Mouse (Mus musculus) heart, postnatal 36 days (tissue): ENCODE measurements around the gene Khnyn. TPM values are rescaled to one million over a fixed set of nuclear protein-coding genes. Genes with fewer than 3 reads are reported as not detected.

Experiments
- DNase-seq, 2 experiments: peaks; one replicate each; pipeline ENCODE4 v3.0.0; 2021 to 2022
- intact Hi-C: fragments of 180-260 bp; cut with DNase I; formaldehyde crosslinking; loops from one replicate; pipeline ENCODE4 v1.15.1; 2025
- total RNA-seq, 2 experiments: library from RNA; stranded (reverse); gene quantifications; 2 replicates each; pipeline ENCODE4 v1.2.3; 2021

The Khnyn gene
- total RNA-seq = 10 to 100 TPM; 13.0 to 14.7 TPM

DNA sequence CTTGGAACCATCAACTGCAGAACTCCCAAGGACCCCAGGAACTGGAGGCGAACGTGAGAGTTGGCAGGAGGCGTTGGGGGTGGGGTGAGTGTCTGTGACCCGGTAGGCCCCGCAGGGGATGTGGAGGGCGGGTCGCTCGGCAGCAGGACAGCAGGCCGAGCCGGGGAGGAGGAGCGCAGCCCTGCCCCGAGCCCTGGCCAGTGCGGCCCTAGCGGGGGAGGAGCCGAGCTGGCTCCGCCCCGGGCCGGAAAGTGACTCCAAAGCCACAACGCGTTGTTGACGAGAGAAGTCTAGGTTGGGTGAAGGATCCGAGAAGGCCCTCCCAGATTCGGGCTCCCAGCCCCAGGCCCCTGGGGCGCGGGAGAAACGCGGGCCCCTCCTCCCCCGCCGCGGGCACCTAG is at the start of gene Khnyn:
Gene Khnyn, plus strand, starts transcription at position 235 of the 401 bp plus-strand sequence.
- intact Hi-C loops = loop anchor here (2.0 kb wide), 2 partner anchors 14 to 30 kb away; partner anchors contain the start of gene Nynrin

DNA sequence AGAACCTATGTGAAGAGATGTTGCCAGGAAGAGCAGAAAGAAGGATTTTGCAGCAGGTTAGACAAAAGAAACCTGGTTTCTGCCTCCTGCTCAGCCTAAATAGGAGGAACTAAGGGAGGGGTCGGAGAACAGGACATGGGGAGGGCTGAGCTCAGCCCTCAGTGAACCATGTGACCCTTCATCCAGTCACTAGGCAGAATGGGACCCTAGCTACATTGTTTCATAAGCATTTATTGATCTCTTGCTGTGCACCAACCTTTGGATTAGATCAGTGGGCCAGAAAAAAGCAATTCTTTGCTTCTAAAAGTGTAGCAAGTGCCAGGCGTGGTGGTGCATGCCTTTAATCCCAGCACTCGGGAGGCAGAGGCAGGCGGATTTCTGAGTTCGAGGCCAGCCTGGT is 46.4 kb upstream of the Khnyn start:
- DNase-seq = no peak
- intact Hi-C loops = no loop called here

More for the DNA sequence above, at the start of gene Khnyn:
- peak; percentile 90 to 93 for DNase-seq

DNA sequence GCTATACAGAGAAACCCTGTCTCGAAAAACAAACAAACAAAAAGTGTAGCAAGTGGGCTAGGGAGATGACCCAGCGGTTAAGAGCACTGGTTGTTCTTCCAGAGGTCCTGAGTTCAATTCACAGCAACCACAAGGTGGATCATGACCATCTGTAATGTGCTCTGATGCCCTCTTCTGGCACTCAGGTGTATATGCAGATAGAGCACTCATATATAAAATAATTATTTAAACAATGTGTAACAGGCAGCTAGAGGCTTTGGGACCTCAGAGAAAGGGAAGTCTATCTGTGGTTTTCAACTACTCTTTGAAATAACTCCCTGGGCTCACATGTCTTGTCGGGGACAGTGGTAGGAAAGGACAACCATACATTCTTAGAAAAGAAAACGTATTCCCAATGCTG is 46.0 kb upstream of the Khnyn start:
- intact Hi-C loops = no loop called here
- DNase-seq = no peak

- intact Hi-C loops = no loop called here
- DNase-seq = no peak
Measured at GRCm38 (mm10) chr14:55840853-55841366, 43.8 kb upstream of the Khnyn start.

DNA sequence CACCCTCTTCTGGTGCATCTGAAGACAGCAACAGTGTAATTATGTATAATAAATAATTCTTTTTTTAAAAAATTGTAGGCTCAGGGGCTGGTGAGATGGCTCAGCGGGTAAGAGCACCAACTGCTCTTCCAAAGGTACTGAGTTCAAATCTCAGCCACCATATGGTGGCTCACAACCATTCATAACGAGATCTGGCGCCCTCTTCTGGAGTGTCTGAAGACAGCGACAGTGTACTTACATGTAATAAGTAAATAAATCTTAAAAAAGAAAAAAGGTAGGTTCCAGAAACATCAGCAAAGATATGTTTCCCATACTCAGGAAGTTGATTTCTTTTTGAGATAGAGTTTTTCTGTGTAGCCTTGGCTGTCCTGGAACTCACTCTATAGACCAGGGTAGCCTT is 42.0 kb upstream of the Khnyn start:
- peak in 1 of 2 experiments; percentile 43 for DNase-seq
- intact Hi-C loops = no loop called here

- no peak for DNase-seq
- intact Hi-C loops = no loop called here
Measured at GRCm38 (mm10) chr14:55845506-55846294, 39.0 kb upstream of the Khnyn start.

DNA sequence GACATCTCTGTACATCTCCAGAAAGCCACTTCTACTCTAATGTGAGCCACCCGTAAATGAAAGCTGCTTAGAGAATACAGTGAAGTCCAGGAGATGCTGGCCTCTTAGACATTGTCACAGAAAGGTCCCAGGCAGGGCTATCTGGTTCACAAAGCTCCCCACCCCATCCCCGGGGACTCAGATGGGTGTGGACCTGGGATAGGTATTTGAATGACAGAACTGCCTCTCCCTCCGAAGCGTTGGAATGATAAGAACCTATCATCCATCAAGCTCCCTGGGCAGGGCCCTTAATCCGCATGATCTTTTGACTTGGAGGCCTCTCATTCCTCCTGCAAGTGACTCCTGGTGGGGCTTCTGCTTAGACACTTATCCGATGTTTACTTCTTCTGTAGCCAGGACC is 33.9 kb upstream of the Khnyn start:
- intact Hi-C loops = no loop called here
- DNase-seq = no peak

DNA sequence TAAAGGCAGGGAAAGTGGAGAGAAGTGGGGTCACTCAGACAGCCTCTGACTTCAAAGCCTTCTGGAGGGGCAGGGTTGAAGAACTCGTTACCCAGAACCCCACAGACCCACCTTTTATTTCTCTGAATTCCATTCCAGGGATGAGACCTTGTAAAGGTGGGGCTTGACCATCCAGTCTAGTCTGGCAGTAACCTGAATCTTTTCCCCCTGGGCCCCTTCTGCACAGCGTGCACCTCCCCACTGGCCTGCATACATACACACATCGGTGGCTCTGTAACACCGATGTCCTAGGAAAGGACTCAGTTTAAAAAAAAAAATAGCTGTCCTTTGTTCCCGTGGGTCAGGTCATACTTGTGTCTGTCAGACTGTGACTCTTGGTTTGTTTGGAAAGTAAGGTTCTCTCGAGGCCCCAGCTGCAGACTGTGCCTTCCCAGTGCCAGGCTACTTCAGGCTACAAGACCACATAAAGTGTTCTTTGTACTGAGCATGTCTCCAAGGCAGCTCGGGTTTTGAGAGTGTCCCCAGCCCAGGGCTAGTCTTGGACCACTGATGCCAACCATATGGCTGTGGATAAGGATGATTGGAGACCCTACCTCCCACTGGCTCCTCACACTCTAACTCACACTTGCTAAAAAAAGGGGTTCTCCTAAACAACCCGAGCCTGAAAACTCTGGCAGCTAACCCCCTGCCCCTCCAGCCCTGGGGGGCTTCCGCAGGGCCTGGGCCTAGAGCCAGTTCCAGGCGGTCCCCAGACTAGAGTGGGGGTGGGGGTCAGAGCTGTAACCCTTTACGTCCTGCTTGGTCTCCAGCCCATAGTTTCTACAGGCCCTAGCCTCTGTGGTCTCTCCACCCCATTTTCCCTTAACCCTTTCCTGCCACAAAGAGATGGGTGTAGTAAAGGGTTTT is 31.8 kb upstream of the Khnyn start:
- intact Hi-C loops = no loop called here
- no peak for DNase-seq

- intact Hi-C loops = loop anchor here (2.0 kb wide), 1 partner anchor 31 kb away; the partner anchor contains the start of genes Cbln3 and Khnyn
- DNase-seq = peak; percentile 69 to 76
Measured at GRCm38 (mm10) chr14:55853621-55854285, 31.0 kb upstream of the Khnyn start, which contains the start of gene Nynrin. Gene Nynrin, plus strand, starts transcription at chr14:55854010.

DNA sequence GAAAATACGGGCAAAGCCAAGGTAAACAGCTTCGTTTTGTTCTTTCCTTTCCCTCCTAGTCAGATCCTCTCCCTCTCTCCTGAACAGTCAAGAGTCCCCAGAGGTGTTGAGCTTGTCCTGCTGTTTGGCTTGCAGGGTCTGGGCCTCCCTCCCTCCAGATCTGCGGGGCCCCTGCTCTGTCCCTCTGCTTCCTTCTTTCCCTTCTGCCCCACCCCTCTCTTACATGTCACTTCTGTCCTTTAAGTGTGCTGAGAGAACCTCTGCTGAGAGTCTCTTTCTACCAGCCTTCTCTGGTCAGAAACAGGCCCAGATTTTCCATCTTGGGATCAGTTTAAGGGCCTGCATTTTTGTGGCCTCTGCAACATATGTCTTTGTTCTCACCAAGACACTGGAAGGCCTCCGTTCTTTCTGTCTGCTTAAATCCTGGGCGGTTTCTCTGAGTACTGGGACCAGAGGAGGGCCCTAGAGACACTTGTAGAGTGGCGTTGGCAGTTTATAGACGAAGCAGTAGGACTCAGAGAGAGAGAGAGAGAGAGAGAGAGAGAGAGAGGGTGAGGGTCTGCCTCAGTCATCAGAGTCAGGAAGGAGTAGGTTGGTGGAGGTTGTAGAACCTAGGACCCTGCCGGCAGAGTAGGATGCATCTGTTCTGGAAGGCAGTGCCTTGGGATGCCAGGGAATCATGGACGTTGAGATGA is 30.2 kb upstream of the Khnyn start:
- peak in 1 of 2 experiments; percentile 28 for DNase-seq
- intact Hi-C loops = loop anchor here (2.0 kb wide), 1 partner anchor 30 kb away; the partner anchor contains the start of genes Cbln3 and Khnyn

DNA sequence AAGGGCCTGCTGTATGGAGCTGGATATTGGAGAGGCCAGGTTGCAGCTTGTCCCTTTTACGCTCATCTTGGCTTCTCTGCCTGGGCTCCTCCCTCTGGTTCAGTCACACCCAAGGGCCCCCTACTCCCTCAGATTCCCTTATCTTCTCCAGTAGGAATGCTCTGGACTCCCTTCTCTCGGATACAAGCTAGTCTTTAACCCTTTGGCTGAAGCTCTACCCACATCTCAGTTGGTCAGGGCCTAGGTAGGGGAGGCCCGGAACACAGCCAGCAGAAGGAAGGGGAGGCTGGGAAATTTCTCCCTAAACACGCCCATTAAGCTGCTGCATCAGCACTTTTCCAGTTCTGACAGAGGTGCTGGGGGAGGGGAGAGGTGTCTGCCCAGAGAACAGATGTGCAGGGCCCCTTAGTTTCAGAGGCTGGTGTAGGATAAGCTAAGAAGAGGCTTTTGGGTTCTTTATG is 29.6 kb upstream of the Khnyn start:
- intact Hi-C loops = loop anchor here (2.0 kb wide), 1 partner anchor 30 kb away; the partner anchor contains the start of genes Cbln3 and Khnyn
- peak; percentile 40 to 43 for DNase-seq

DNA sequence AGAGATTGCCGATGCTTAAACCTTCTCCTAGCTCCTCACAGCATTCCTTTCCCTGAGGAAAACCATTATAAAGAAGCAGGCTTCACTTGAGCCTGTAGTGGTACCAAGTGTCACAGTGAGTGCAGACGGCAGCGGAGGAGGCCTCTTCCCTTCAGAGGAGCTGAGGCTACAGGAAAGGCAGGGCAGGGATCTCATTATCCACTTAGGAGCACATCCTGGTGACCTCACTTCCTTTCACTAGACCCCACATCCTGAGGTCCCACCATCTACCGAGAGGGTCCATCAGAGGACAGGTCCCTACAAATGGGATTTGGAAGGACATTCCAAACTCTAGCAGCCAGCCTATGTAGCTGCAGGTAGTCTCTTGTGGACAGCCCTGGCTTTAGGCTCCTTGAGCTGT is 27.2 kb upstream of the Khnyn start:
- no peak for DNase-seq
- intact Hi-C loops = no loop called here

DNA sequence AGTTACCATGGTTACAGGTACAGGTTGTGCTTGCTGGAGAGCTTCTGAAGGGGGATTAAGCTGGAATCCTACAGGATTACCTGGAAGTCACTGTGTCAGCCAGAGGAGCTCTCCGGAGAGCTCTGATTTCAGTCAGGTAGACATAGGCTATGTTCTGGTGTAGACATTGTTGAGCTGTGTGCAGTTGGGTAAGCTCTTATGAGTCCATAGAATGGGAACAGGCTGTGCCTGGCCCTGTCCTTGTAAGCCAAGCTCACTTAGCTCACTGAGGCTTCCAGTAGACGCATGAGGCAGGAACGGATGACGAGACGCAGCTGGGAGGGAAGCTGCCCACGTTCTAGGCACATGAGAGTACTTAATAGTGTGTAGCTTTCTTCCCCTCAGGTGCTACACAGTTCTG is 22.6 kb upstream of the Khnyn start:
- no peak for DNase-seq
- intact Hi-C loops = no loop called here

- intact Hi-C loops = loop anchor here (1.0 kb wide), 1 partner anchor 41 kb away; no protein-coding TSS in a partner anchor
- no peak for DNase-seq
Measured at GRCm38 (mm10) chr14:55862970-55863369, 21.8 kb upstream of the Khnyn start.

DNA sequence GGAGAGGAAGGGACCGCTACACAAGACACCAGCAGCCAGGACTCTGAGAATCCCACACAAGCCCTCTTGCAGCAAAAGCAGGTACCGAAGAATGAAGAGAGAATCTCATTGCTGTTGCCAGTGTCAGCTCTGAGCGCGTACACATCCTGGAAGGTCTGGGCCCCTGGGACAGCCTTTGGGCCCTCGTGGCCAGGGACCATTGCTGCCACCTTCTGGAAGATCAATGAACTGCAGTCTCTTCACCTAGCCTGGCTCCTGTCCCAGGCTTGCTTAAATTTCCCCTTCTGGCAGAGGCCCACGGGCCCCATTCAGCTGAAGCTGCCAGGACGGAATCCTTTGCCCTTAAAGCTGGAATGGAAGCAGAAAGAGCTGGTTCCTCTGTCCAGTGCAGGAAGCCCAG is 21.0 kb upstream of the Khnyn start:
- DNase-seq = peak; percentile 80 to 84
- intact Hi-C loops = loop anchor here (1.0 to 2.0 kb wide), 2 partner anchors 41 to 83 kb away; no protein-coding TSS in a partner anchor

DNA sequence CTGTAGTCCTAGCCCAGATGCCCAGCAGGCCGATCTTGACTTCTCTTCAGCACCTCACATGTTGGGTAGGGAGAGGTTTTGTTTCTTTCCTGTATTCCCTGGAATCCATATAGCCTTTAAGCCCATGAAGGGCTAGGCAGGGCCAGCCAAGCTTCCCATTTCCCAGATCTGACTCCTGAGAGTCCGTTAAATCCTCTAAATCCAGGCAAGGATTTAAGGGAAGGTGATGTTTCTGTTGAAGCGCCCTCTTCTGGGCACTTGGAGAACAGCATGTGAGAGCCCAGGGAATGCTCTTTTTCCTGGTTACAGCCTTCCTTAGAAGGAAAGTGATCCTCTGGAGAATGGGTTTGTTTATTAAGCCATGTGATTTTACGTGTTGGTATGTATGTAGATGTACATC is 17.8 kb upstream of the Khnyn start:
- intact Hi-C loops = loop anchor here (1.0 kb wide), 1 partner anchor 45 kb away; no protein-coding TSS in a partner anchor
- peak; percentile 64 to 77 for DNase-seq

DNA sequence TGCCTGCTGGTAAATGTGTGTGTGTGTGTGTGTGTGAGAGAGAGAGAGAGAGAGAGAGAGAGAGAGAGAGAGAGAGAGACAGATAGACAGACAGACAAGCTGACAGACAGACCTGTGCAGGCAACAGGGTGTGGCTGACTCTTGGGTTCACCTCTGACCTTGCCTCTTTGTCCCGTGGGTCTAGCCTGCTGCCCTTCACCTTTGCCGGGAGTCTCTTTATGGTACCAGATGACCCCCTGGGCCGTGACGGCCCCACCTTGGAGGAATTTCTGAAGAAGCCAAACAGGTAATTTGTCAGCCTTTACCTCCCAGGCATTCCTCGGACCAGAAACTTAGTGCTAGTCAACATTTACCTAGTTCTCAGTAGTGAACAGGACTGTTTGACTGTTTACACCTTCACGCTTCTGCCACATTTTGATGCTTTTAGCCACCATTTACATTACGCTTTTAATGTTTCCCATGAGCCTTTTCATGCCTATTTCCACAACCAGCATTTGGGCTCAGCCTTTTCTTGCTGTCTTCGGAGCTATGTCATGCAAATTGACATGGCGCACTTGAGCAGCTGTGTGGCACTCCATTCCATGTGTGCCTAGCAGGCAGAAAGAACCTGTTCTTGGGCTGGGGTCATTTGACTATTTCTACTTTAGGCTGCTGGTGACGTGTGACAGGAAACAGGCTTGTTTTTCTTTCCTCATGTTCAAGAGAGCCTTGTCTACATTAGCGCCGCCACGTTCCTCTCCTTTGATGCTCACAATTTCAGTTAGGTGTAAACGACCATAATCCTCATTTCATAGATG is 16.3 kb upstream of the Khnyn start:
- no peak for DNase-seq
- intact Hi-C loops = no loop called here

DNA sequence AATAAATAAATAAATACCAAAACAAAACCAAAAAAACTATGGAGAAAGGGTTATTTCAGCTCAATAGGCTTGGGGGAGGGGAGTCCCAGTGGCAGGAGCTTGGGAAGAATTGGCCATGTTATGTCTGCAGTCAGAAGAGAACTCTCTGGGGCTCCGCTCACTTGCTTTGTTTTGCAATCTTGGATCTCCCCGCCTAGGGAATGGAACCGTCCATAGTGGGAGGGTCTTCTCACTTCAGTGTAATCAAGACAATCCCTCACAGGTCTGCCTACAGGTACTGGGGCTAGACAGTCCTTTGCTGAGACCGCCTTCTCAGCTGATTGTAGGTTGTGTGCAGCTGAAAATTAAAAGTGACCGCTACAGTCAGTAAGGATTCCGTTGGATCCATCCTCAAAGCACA is 15.2 kb upstream of the Khnyn start:
- intact Hi-C loops = no loop called here
- no peak for DNase-seq

GRCm38 (mm10) chr14:55872039-55872438 is 12.7 kb upstream of the Khnyn start:
- intact Hi-C loops = no loop called here
- DNase-seq = no peak
